Mouse (Mus musculus) CH12.LX (cell line): ENCODE data around the gene Pyroxd2.
A peak's percentile ranks its signal among the peaks of the same experiment; 100 is the strongest.

ENCODE experiments used
- CTCF ChIP-seq, 2 experiments: IDR thresholded peaks in 1 of 2; conservative IDR thresholded peaks in 1 of 2; 2 replicates each; pipeline ENCODE4 v1.5.1; 2011 to 2012; ENCODE audit warnings: low read depth in 2 of 2, low read length in 2 of 2, improper control_type of control experiment in 1 of 2, inconsistent platforms in 1 of 2, mild to moderate bottlenecking in 1 of 2, moderate library complexity in 1 of 2
- EP300 ChIP-seq: IDR thresholded peaks from 2 replicates; pipeline ENCODE4 v1.6.1; 2011; ENCODE audit warnings: low read length, improper control_type of control experiment
- HCFC1 ChIP-seq: IDR thresholded peaks from 2 replicates; pipeline ENCODE4 v1.6.1; 2012; ENCODE audit warnings: low read depth, mild to moderate bottlenecking, inconsistent platforms, low read length, improper control_type of control experiment
- MAFK ChIP-seq: IDR thresholded peaks from 2 replicates; pipeline ENCODE4 v1.6.1; 2011; ENCODE audit warnings: low read length, improper control_type of control experiment; ENCODE audit not compliant: insufficient replicate concordance
- POLR2A ChIP-seq: IDR thresholded peaks from 2 replicates; pipeline ENCODE4 v1.6.1; 2011; ENCODE audit warnings: low read depth, mild to moderate bottlenecking, improper control_type of control experiment, low read length
- UBTF ChIP-seq: IDR thresholded peaks from 2 replicates; pipeline ENCODE4 v1.6.1; 2012; ENCODE audit warnings: low read depth, mild to moderate bottlenecking, inconsistent platforms, low read length, improper control_type of control experiment, moderate library complexity
- USF2 ChIP-seq: conservative IDR thresholded peaks from 2 replicates; pipeline ENCODE4 v1.6.1; 2011; ENCODE audit warnings: low read depth, low read length, improper control_type of control experiment
- ZC3H11A ChIP-seq: IDR thresholded peaks from 2 replicates; pipeline ENCODE4 v1.6.1; 2012; ENCODE audit warnings: low read depth, mild to moderate bottlenecking, inconsistent platforms, low read length, improper control_type of control experiment

DNA sequence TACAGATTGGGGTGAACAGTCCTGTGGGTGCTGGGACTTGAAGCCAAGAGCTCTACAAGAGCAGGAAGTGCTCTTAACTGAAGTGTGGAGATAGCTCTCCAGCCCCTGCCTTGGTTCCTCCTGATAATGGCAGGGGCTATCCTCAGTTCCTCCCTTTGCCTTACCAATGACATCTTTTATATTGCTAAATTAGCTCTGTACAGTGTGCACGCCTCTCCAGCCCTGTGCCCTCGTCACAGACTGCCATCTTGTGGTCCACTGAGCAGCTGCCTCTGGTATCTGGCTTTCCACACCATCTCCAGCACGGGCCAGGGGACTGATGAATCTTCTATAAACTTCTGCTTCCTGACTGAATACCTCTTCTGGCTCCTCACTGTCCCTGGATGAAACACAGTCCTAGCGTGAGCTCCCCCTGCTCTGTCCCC is 8.4 kb downstream of the Pyroxd2 start:
- TF ChIP-seq HCFC1 (no peak), CTCF (conservative IDR thresholded peaks at IDR 0.05 in 1 of 2, IDR thresholded peaks at IDR 0.05 in 1 of 2; ENCODE audit: low read depth in 2 of 2, low read length in 2 of 2) (peak in 1 of 2 experiments; percentile 72; a peak in 2 of 4 replicates), ZC3H11A (no peak), POLR2A (no peak), USF2 (no peak), EP300 (no peak), UBTF (no peak), MAFK (no peak)
